Mouse (Mus musculus): ENCODE results near the gene Rictor. TPM values are rescaled to one million over a fixed set of nuclear protein-coding genes. Genes with fewer than 3 reads are reported as not detected.

The Rictor gene
- total RNA-seq (2022), result 10 to 100 TPM; 37.8 to 53.6 (median 47.3) TPM

GRCm38 (mm10) chr15:6707936-6708525 lies at the start of gene Rictor:
TSS of gene Rictor (plus strand) at chr15:6708379.
- DNase-seq (ENCODE audit: low spot score in 2 of 2), result peak; percentile 42 to 59

DNA sequence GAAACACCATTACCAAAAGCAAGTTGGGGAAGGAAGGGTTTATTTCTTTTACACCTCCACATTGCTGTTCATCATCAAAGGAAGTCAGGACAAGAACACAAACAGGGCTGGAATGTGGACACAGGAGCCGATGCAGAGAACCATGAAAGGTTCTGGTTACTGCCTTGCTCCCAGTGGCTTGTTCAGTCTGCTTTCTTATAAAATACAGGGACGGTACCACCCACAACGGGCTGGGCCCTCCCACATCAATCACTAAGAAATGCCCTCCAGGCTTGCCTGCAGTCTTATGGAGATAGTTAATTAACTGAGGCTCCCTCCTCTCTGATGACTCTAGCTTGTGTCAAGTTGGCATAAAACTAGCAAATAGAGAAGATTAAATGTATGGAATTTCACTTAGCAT lies 46.2 kb upstream of the Rictor start:
- DNase-seq (ENCODE audit: low spot score in 2 of 2), result no peak

- DNase-seq (ENCODE audit: low spot score in 2 of 2), result no peak
Observed at GRCm38 (mm10) chr15:6663991-6664390, 44.2 kb upstream of the Rictor start.

GRCm38 (mm10) chr15:6666072-6666471 lies 42.1 kb upstream of the Rictor start:
- DNase-seq (ENCODE audit: low spot score in 2 of 2), result no peak

- no peak for DNase-seq (ENCODE audit: low spot score in 2 of 2)
Observed at GRCm38 (mm10) chr15:6668793-6669437, 39.3 kb upstream of the Rictor start.

- DNase-seq (ENCODE audit: low spot score in 2 of 2), result no peak
Observed at GRCm38 (mm10) chr15:6678479-6678878, 29.7 kb upstream of the Rictor start.

GRCm38 (mm10) chr15:6702164-6702563 lies 6.0 kb upstream of the Rictor start:
- no peak for DNase-seq (ENCODE audit: low spot score in 2 of 2)

DNA sequence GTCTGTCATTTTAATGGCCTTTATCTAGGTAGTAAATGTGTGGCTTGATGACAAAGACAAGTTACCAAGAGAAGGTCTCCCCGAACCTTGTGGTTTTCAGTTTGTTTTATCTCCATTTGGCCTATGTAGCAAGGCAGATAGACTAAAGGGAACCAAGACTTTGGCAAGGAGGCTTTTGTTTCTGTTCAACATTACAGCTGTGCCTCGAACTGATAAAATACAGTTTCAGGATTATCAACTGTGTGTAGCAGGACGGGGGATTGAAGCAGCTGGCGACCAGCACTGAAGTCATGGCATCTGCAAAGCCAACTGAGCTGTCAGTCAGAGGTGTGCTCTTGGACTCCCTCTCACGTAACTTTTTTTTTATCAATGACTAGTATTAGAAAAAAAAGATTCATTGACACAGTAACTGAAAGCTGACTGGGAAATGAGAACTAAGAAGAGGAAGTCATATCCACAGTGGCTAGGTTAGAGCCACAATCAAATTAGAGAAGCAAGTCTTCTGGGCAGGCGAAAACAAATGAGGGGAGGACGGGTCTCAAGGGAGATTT lies 2.8 kb upstream of the Rictor start:
- DNase-seq (ENCODE audit: low spot score in 2 of 2), result no peak

DNA sequence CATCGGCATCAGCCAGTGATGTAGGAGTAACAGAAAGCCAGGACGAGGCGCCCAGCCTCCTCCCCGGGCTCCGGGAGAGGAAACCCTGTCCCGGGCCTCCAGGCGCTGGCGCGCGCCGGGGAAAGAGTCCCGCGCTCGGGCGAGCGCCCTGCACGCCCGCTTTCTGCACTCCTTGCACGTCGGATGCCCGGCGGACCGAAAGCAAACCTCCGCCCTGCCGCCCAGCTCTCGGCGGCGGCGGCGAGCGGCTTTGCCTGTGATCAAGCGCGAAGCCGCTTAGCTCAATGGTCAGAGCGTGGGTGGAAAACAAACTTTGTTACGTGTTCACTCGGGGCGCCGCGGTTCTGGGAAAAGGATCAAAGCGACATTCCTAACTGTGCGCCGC lies 636 bp upstream of the Rictor start:
- peak; percentile 34 to 45 for DNase-seq (ENCODE audit: low spot score in 2 of 2)

- DNase-seq (ENCODE audit: low spot score in 2 of 2), result peak in 1 of 2 experiments; percentile 24
Observed at GRCm38 (mm10) chr15:6708526-6709441, 605 bp downstream of the Rictor start.

DNA sequence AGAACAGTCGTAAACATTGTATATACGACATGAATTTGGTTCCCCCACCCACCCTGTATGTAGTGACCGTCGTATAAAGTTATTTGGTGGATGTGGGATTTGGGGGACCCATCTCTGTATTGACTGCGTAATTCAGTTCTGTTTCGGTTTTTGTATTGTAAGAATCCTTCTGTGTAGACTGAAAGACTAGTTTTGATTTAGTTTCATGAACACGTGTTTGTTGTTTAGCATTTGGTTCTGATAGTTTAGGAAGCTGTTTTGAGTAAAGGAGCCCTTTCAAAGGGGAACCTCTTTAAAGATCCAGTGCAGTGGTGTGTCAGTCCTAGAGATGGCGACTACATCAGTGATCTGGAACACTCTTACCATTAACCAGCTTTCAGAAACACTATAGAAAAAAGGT lies 1.4 kb downstream of the Rictor start:
- no peak for DNase-seq (ENCODE audit: low spot score in 2 of 2)

DNA sequence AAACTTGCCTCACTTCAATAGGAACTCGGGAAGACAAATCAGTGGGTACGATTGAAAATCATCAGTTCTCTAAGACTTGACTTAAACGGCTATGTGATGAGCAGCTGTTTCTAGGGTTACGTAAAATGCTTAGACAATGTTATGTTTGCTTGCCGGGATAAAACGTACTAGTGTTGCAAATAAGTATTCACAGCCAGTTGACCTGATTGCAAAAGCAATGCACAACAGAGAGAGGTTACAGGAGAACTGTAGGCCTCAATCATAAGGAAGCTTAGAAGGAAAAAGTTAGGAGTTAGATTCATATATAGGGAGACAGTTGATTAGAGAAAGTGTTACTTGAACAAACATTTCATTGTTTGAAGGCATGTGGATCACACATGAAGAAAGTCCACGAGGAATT lies 2.2 kb downstream of the Rictor start:
- no peak for DNase-seq (ENCODE audit: low spot score in 2 of 2)

GRCm38 (mm10) chr15:6711226-6711625 lies 3.0 kb downstream of the Rictor start:
- DNase-seq (ENCODE audit: low spot score in 2 of 2), result no peak

DNA sequence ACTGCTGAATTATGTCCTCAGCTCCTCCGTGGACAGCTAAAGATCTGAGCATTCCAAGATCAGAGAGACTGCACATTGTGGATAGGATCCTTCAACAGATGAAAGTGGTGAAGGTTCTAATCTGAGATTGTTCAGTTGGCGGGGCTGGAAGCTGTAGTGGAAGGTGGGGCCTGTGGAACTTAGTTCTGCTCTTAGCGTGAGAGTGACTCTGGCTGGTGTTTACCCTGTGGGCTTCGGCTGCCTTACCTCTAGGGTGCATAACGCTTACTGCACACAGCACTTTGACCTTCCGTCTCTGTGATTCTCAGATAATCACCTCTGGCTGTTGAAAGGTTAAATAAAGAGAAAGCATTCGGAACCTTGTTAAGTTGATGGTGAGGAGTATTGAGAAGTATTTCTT lies 6.6 kb downstream of the Rictor start:
- no peak for DNase-seq (ENCODE audit: low spot score in 2 of 2)

GRCm38 (mm10) chr15:6715237-6715636 lies 7.1 kb downstream of the Rictor start:
- no peak for DNase-seq (ENCODE audit: low spot score in 2 of 2)

DNA sequence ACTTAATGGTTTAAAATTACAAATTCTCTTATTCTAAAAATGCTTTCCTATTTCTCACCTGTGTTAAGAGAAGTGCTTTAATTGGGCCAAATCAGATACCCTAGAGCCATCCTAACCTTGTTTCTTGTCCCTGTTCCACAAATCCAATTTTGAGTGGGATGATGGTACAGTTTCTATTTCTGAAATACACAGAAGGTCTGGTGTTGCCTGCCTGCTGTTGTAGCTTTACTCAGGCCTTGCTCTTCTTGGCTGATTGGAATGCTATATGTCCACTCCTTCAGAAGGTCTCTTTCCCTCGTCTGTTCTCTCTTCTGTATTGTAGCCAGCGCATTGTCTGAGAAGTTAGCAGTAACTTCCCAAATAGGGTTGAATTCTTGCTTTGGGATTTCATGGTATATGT lies 13.2 kb downstream of the Rictor start:
- no peak for DNase-seq (ENCODE audit: low spot score in 2 of 2)

GRCm38 (mm10) chr15:6721802-6722201 lies 13.6 kb downstream of the Rictor start:
- DNase-seq (ENCODE audit: low spot score in 2 of 2), result no peak

GRCm38 (mm10) chr15:6722405-6723176 lies 14.4 kb downstream of the Rictor start:
- DNase-seq (ENCODE audit: low spot score in 2 of 2), result no peak

- DNase-seq (ENCODE audit: low spot score in 2 of 2), result no peak
Observed at GRCm38 (mm10) chr15:6723338-6723737, 15.2 kb downstream of the Rictor start.

GRCm38 (mm10) chr15:6724442-6724841 lies 16.3 kb downstream of the Rictor start:
- DNase-seq (ENCODE audit: low spot score in 2 of 2), result no peak

- no peak for DNase-seq (ENCODE audit: low spot score in 2 of 2)
Observed at GRCm38 (mm10) chr15:6726130-6726808, 18.1 kb downstream of the Rictor start.
